Mouse (Mus musculus): ENCODE data around the gene Ace3.

Gene Ace3
- long read RNA-seq, experiment 1: 0 reads
- long read RNA-seq, experiment 2: 0 reads

GRCm38 (mm10) chr11:105994375-105994774, at the start of gene Ace3:
Ace3 (plus strand) TSS chr11:105994675.
- intact Hi-C loops (cut with DNase I): no loop called here

GRCm38 (mm10) chr11:105944770-105945672, 49.5 kb upstream of the Ace3 start:
- intact Hi-C loops (cut with DNase I): no loop called here

- intact Hi-C loops (cut with DNase I): no loop called here
Observed at GRCm38 (mm10) chr11:105946694-105947154, 47.8 kb upstream of the Ace3 start.

GRCm38 (mm10) chr11:105948255-105948654, 46.2 kb upstream of the Ace3 start:
- intact Hi-C loops (cut with DNase I): no loop called here

- intact Hi-C loops (cut with DNase I): no loop called here
Observed at GRCm38 (mm10) chr11:105950519-105950918, 44.0 kb upstream of the Ace3 start.

GRCm38 (mm10) chr11:105951601-105952044, 42.9 kb upstream of the Ace3 start:
- intact Hi-C loops (cut with DNase I): no loop called here

- intact Hi-C loops (cut with DNase I): no loop called here
Observed at GRCm38 (mm10) chr11:105952111-105952510, 42.4 kb upstream of the Ace3 start.

- intact Hi-C loops (cut with DNase I): no loop called here
Observed at GRCm38 (mm10) chr11:105952911-105953386, 41.5 kb upstream of the Ace3 start, which contains the start of gene Cyb561. Cyb561 (minus strand) TSS chr11:105953336.

GRCm38 (mm10) chr11:105953402-105953801, 41.1 kb upstream of the Ace3 start:
- intact Hi-C loops (cut with DNase I): no loop called here

GRCm38 (mm10) chr11:105955815-105956430, 38.6 kb upstream of the Ace3 start:
- intact Hi-C loops (cut with DNase I): no loop called here

- intact Hi-C loops (cut with DNase I): no loop called here
Observed at GRCm38 (mm10) chr11:105957501-105957900, 37.0 kb upstream of the Ace3 start.

GRCm38 (mm10) chr11:105958566-105958965, 35.9 kb upstream of the Ace3 start:
- intact Hi-C loops (cut with DNase I): no loop called here

- intact Hi-C loops (cut with DNase I): no loop called here
Observed at GRCm38 (mm10) chr11:105959355-105959754, 35.1 kb upstream of the Ace3 start.

- intact Hi-C loops (cut with DNase I): no loop called here
Observed at GRCm38 (mm10) chr11:105964691-105965090, 29.8 kb upstream of the Ace3 start.

GRCm38 (mm10) chr11:105966288-105966687, 28.2 kb upstream of the Ace3 start:
- intact Hi-C loops (cut with DNase I): no loop called here

GRCm38 (mm10) chr11:105967741-105968574, 26.5 kb upstream of the Ace3 start, which contains the start of gene Ace:
Ace (plus strand) TSS chr11:105967945.
- intact Hi-C loops (cut with DNase I): loop anchor here (2.0 kb wide), 1 partner anchor 41 kb away; no protein-coding TSS in a partner anchor

GRCm38 (mm10) chr11:105968948-105969347, 25.5 kb upstream of the Ace3 start:
- intact Hi-C loops (cut with DNase I): loop anchor here (2.0 kb wide), 1 partner anchor 42 kb away; no protein-coding TSS in a partner anchor

- intact Hi-C loops (cut with DNase I): loop anchor here (2.0 kb wide), 1 partner anchor 43 kb away; no protein-coding TSS in a partner anchor
Observed at GRCm38 (mm10) chr11:105969516-105969915, 25.0 kb upstream of the Ace3 start.

GRCm38 (mm10) chr11:105974593-105974992, 19.9 kb upstream of the Ace3 start:
- intact Hi-C loops (cut with DNase I): no loop called here

GRCm38 (mm10) chr11:105975050-105975449, 19.4 kb upstream of the Ace3 start:
- intact Hi-C loops (cut with DNase I): no loop called here

- intact Hi-C loops (cut with DNase I): no loop called here
Observed at GRCm38 (mm10) chr11:105975636-105976035, 18.8 kb upstream of the Ace3 start.
